Mouse (Mus musculus) kidney, adult 2 months (tissue): Measurements from ENCODE around the gene Atg16l2.

Experiments used
- CTCF ChIP-seq: fragments of 200-500 bp; conservative IDR thresholded peaks from 2 replicates; pipeline ENCODE4 v1.5.1; 2011; ENCODE audit warnings: low read depth, mild to moderate bottlenecking, control low read depth, low read length, moderate library complexity, mixed read lengths; ENCODE audit not compliant: insufficient read depth, insufficient read length
- POLR2A ChIP-seq: fragments of 200-500 bp; IDR thresholded peaks from one replicate; pipeline ENCODE4 v1.6.1; 2011; ENCODE audit warnings: low read depth, low read length, control low read depth

DNA sequence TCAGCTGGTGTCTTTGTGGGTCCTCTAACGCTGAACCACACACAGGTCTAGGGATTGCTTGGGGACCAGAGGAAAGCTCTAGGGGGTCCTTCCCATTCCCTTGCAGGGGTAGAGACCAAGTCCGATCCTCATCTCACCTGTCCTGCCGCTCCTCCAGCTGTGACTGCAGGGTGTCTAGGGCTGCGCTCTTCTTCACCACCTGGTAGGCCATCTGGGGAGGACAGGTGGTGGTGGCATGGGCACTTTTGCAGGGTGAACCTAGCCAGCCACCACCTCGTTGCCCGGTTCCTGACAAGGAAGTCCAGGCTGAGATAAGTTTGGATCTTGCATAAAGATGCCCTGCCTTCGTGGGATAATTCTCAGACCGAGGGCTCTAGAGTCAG lies 5.0 kb downstream of the Atg16l2 start:
- no peak for TF ChIP-seq CTCF
- no peak for TF ChIP-seq POLR2A
